ENCODE assay signal across 9 mouse cellular contexts in the genomic region with DNA sequence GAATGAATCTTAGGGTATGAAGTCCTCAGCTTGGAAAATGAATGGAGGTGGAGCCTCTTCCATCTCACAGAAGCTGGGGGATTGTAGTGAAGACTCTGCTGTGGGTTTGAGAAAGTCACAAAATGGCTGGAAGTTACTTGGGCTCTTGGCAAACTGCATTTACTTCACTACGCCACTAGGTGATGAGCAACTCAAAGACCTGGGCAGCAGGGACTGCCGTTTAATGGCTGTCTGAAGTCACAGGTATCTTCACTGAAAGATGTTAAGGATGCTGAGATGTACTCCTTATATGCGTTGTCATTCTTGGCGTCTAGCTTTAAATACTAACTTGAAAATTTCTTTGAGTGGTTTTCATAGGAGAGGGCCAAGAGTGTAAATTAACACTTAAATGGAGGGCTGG. TPM values are rescaled to one million over a fixed set of nuclear protein-coding genes. Genes with fewer than 3 reads are reported as not detected.
A peak's percentile ranks its signal among the peaks of the same experiment; 100 is the strongest.
DNase-seq lines count a peak whose midpoint lies in the region; ATAC-seq lines count a peak whose summit lies in the region.
"Had no signal": no experiment of that assay in that cellular context is flagged by ENCODE, and none has a peak within 500 bp of the region (broad histone marks: within the 10 kb centered on the region; RNA-seq: fewer than 3 reads in every experiment).

No protein-coding gene starts in this region.

- H3K27me3 ChIP-seq in kidney, embryonic 16.5 days (ENCODE audit: insufficient read depth, low read length) = no peaks in the 10 kb centered on the region

- WGBS in kidney, embryonic 16.5 days = 56% methylated on average over 4 of the region's 4 CpGs

- H3K9me3 ChIP-seq in kidney, embryonic 16.5 days (ENCODE audit: low read length) = no peaks in the 10 kb centered on the region

- H3K9ac ChIP-seq in kidney, embryonic 16.5 days (replicated peaks; ENCODE audit: low read length) = no peak overlapping the region

- H3K4me2 ChIP-seq in kidney, embryonic 16.5 days (replicated peaks; ENCODE audit: low read depth, low read length) = no peak overlapping the region

- DNase-seq in kidney, adult 8-10 months = peak; percentile 26 to 35
- peak; percentile 28 to 41 for DNase-seq in CD8-positive naive resting alpha-beta T cell, adult 2 months (ENCODE audit: low read depth in 2 of 2, low spot score in 2 of 2)
- DNase-seq in retina, embryonic 14.5 days (ENCODE audit: low spot score) = peak; percentile 67
- DNase-seq in gastrocnemius, adult 18-20 months (ENCODE audit: low spot score) = no peak
- DNase-seq in right cerebral cortex, adult 18-20 months = no peak

- no peak overlapping the region for H3K4me3 ChIP-seq in kidney, embryonic 16.5 days (ENCODE audit: low read length)
- H3K4me3 ChIP-seq: erythroblast, embryonic 14.5 days had no signal

- H3K4me1 ChIP-seq in kidney, embryonic 16.5 days (ENCODE audit: insufficient read depth, low read length) = 0 out of 2 replicates have a peak, but pooled peaks cover 5% of the 10 kb centered on the region

- no peak overlapping the region for H3K27ac ChIP-seq in kidney, embryonic 16.5 days (ENCODE audit: low read length)

- ATAC-seq in kidney, embryonic 16.5 days (ENCODE audit: low FRiP score, low TSS enrichment) = no peak
- peak; percentile 50 for ATAC-seq in activated CD4-positive, CD25-positive, alpha-beta regulatory T cell, adult 4 months
- peak; percentile 35 to 46; a peak in 2 of 4 replicates for ATAC-seq in hematopoietic stem cell, adult 5-6 weeks (replicated peaks in 1 of 2; ENCODE audit: insufficient read depth in 1 of 2, low FRiP score in 2 of 2, low TSS enrichment in 1 of 2, low read depth in 1 of 2, poor library complexity in 2 of 2, severe bottlenecking in 2 of 2)

- H3K36me3 ChIP-seq in kidney, embryonic 16.5 days (ENCODE audit: insufficient read depth, low read length) = peaks cover 39% of the 10 kb centered on the region

RNA-seq across cellular contexts. Expression of a gene that starts 19.1 kb away (rescaled TPM):
- polyA plus RNA-seq in kidney, embryonic 16.5 days (2015; fragmentation: Nextera tagmentation; extraction: Ambion mirVana) = 195 and 234 TPM in 2 replicates
- polyA plus RNA-seq in activated CD4-positive, CD25-positive, alpha-beta regulatory T cell, adult 4 months (2017; shearing (Covaris generic)) = 10 to 100 TPM; 35.3 to 39.2 TPM
- total RNA-seq in hematopoietic stem cell, adult 5-6 weeks (2017) = 84.5 and 121 TPM in 2 replicates
- total RNA-seq in gastrocnemius, adult 18-20 months (2021) = 100 to 1,000 TPM; 114 to 128 TPM

Comparison
In these comparisons a context has a peak if more than half of its experiments do, and no peak if none do; other contexts are left out.
1. DNase-seq: peak in kidney, adult 8-10 months (2 of 2), CD8-positive naive resting alpha-beta T cell, adult 2 months (2 of 2) and retina, embryonic 14.5 days (single experiment); none in gastrocnemius, adult 18-20 months (single experiment) and right cerebral cortex, adult 18-20 months (single experiment).